Mouse (Mus musculus): ENCODE results near the gene Epb41l5.

GRCm38 (mm10) chr1:119565531-119565930, 83.3 kb downstream of the Epb41l5 start:
- no peak for TF ChIP-seq POLR2A (IDR thresholded peaks at IDR 0.05; ENCODE audit: insufficient read depth, low read depth, low read length)
- TF ChIP-seq CTCF (IDR thresholded peaks at IDR 0.05) = no peak
- no peak for TF ChIP-seq EP300 (IDR thresholded peaks at IDR 0.05; ENCODE audit: insufficient read depth, low read depth, low read length)

Measured in heart, adult 2 months (tissue).